Mouse (Mus musculus): ENCODE data around the gene Fcrla. TPM values are rescaled to one million over a fixed set of nuclear protein-coding genes. Genes with fewer than 3 reads are reported as not detected.

The Fcrla gene
- total RNA-seq, 1 experiment, result not detected

DNA sequence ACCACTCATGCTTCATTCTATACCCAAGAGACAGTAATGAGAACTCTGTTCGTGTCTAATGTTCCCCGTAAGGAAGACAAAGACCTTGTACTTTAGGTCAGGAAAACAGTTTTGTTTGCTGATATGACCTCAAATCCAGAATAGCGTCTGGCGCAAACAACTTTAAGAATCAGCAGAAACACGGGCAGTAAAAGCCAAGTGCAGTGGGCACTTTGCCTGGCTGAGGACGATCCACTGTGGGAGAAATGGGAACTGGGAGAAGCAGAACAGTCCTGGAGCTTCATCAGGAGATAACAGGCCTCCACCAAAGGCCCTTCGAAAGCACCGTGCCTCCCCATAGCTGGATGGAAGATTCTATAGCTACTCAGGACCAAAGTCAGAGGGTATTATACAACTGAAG, 46.8 kb upstream of the Fcrla start:
- Histone ChIP-seq H3K9ac (ENCODE audit: insufficient read depth, low read depth, low read length, poor library complexity, severe bottlenecking) (no peak overlapping the region), H3K4me3 (ENCODE audit: insufficient read depth in 1 of 2, low read depth in 1 of 2, low read length in 2 of 2, poor library complexity in 1 of 2, severe bottlenecking in 1 of 2) (no peak overlapping the region), H3K27ac (ENCODE audit: insufficient read depth, low read depth, low read length, poor library complexity, severe bottlenecking) (no peak overlapping the region), H3K9me3 (ENCODE audit: control insufficient read depth, insufficient read depth, low read depth, low read length) (no peaks in the 10 kb centered on the region), H3K36me3 (ENCODE audit: control insufficient read depth, insufficient read depth, low read length, poor library complexity, severe bottlenecking) (no peaks in the 10 kb centered on the region), H3K4me1 (ENCODE audit: control insufficient read depth in 2 of 2, insufficient read depth in 2 of 2, low read length in 2 of 2, poor library complexity in 1 of 2) (peaks cover 0 to 7% of the 10 kb centered on the region in 2 experiments; a peak in 1 of 4 replicates)
- DNase-seq (ENCODE audit: low read depth, low spot score), result no peak
- TF ChIP-seq ZC3H11A (IDR thresholded peaks at IDR 0.05; ENCODE audit: borderline replicate concordance, low read depth, low read length), result no peak
- no peak for TF ChIP-seq CHD2 (IDR thresholded peaks at IDR 0.05; ENCODE audit: low read depth, low read length)
- TF ChIP-seq HCFC1 (IDR thresholded peaks at IDR 0.05; ENCODE audit: borderline replicate concordance, insufficient read depth, low read length), result no peak
- no peak for TF ChIP-seq ZNF384 (IDR thresholded peaks at IDR 0.05; ENCODE audit: low read depth, low read length)
- no peak for TF ChIP-seq MAFK (IDR thresholded peaks at IDR 0.05; ENCODE audit: insufficient read depth, low read depth, low read length)
- in situ Hi-C loops (cut with MboI; ENCODE audit: low sequenced_read_pairs in 2 of 2, unreplicated experiment in 2 of 2), result no loop called here

DNA sequence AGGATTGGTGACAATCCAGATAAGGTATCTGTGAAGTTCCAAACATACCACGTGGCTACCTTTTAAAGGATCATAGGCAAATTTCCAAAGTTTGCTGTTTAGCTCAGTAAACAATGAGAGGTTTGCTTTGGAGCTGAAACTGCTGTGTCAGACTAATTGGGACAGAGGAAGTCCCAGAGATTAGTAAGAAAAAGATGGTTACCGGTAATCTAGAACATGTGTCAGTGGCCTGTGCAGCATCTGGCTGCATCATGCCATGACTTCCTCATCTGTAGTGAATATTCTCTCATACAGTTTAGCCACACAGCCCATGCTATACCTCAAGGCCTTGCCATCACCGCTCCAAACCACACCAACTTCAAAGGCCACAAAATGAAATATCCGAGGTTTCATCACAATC, 45.6 kb upstream of the Fcrla start:
- in situ Hi-C loops (cut with MboI; ENCODE audit: low sequenced_read_pairs in 2 of 2, unreplicated experiment in 2 of 2), result no loop called here
- no peak overlapping the region for H3K27ac ChIP-seq (ENCODE audit: insufficient read depth, low read depth, low read length, poor library complexity, severe bottlenecking)
- H3K9me3 ChIP-seq (ENCODE audit: control insufficient read depth, insufficient read depth, low read depth, low read length), result no peaks in the 10 kb centered on the region
- no peak for DNase-seq (ENCODE audit: low read depth, low spot score)
- TF ChIP-seq HCFC1 (IDR thresholded peaks at IDR 0.05; ENCODE audit: borderline replicate concordance, insufficient read depth, low read length) (no peak), MAFK (IDR thresholded peaks at IDR 0.05; ENCODE audit: insufficient read depth, low read depth, low read length) (no peak), ZNF384 (IDR thresholded peaks at IDR 0.05; ENCODE audit: low read depth, low read length) (no peak), CHD2 (IDR thresholded peaks at IDR 0.05; ENCODE audit: low read depth, low read length) (no peak), ZC3H11A (IDR thresholded peaks at IDR 0.05; ENCODE audit: borderline replicate concordance, low read depth, low read length) (no peak)
- H3K9ac ChIP-seq (ENCODE audit: insufficient read depth, low read depth, low read length, poor library complexity, severe bottlenecking), result no peak overlapping the region
- H3K4me3 ChIP-seq (ENCODE audit: insufficient read depth in 1 of 2, low read depth in 1 of 2, low read length in 2 of 2, poor library complexity in 1 of 2, severe bottlenecking in 1 of 2), result no peak overlapping the region
- H3K4me1 ChIP-seq (ENCODE audit: control insufficient read depth in 2 of 2, insufficient read depth in 2 of 2, low read length in 2 of 2, poor library complexity in 1 of 2), result peaks cover 0 to 5% of the 10 kb centered on the region in 2 experiments; a peak in 1 of 4 replicates
- no peaks in the 10 kb centered on the region for H3K36me3 ChIP-seq (ENCODE audit: control insufficient read depth, insufficient read depth, low read length, poor library complexity, severe bottlenecking)

DNA sequence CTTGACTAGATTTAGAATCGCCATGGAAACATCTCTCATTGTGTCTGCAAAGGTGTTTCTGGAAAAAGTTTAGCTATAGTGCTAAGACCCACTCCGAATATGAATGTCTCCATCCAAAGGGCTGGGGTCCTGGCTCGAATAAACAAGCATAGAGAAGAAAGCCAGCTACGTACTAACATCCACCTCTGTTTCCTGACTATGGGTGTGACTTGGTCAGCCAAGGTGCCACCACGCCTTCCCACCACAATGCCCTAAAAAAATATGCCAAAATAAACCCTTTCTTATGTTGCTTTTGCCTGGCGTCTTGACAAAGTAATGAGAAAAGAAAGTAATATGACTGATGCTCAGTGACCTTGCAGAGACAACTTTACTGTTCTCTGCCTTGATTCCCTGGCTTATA, 45.1 kb upstream of the Fcrla start:
- H3K9ac ChIP-seq (ENCODE audit: insufficient read depth, low read depth, low read length, poor library complexity, severe bottlenecking), result no peak overlapping the region
- H3K9me3 ChIP-seq (ENCODE audit: control insufficient read depth, insufficient read depth, low read depth, low read length), result no peaks in the 10 kb centered on the region
- in situ Hi-C loops (cut with MboI; ENCODE audit: low sequenced_read_pairs in 2 of 2, unreplicated experiment in 2 of 2), result no loop called here
- peaks cover 0 to 7% of the 10 kb centered on the region in 2 experiments; a peak in 1 of 4 replicates for H3K4me1 ChIP-seq (ENCODE audit: control insufficient read depth in 2 of 2, insufficient read depth in 2 of 2, low read length in 2 of 2, poor library complexity in 1 of 2)
- no peaks in the 10 kb centered on the region for H3K36me3 ChIP-seq (ENCODE audit: control insufficient read depth, insufficient read depth, low read length, poor library complexity, severe bottlenecking)
- DNase-seq (ENCODE audit: low read depth, low spot score), result no peak
- TF ChIP-seq ZNF384 (IDR thresholded peaks at IDR 0.05; ENCODE audit: low read depth, low read length), result no peak
- no peak overlapping the region for H3K27ac ChIP-seq (ENCODE audit: insufficient read depth, low read depth, low read length, poor library complexity, severe bottlenecking)
- H3K4me3 ChIP-seq (ENCODE audit: insufficient read depth in 1 of 2, low read depth in 1 of 2, low read length in 2 of 2, poor library complexity in 1 of 2, severe bottlenecking in 1 of 2), result no peak overlapping the region

DNA sequence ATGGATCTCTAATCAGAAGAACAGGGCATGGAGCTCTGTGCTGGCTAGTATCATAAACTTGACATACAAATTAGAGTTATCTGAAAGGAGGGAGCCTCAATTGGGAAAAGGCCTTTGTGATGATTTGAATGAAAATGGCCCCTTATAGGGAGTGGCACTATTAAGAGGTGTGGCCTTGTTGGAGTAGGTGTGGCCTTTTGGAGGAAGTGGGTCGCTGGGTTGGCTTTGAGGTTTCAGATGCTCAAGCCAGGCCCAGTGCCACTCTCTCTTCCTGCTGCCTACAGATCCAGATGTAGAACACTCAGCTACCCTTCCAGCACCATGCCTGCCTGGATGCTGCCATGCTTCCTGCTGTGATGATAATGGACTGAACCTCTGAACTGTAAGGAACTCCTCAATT, 41.2 kb upstream of the Fcrla start:
- H3K4me3 ChIP-seq (ENCODE audit: insufficient read depth in 1 of 2, low read depth in 1 of 2, low read length in 2 of 2, poor library complexity in 1 of 2, severe bottlenecking in 1 of 2), result no peak overlapping the region
- TF ChIP-seq ZNF384 (IDR thresholded peaks at IDR 0.05; ENCODE audit: low read depth, low read length) (no peak), HCFC1 (IDR thresholded peaks at IDR 0.05; ENCODE audit: borderline replicate concordance, insufficient read depth, low read length) (no peak), MAFK (IDR thresholded peaks at IDR 0.05; ENCODE audit: insufficient read depth, low read depth, low read length) (no peak), CHD2 (IDR thresholded peaks at IDR 0.05; ENCODE audit: low read depth, low read length) (no peak), ZC3H11A (IDR thresholded peaks at IDR 0.05; ENCODE audit: borderline replicate concordance, low read depth, low read length) (no peak)
- no peak overlapping the region; the same call in 1 of the 2 replicates for H3K27ac ChIP-seq (ENCODE audit: insufficient read depth, low read depth, low read length, poor library complexity, severe bottlenecking)
- H3K9me3 ChIP-seq (ENCODE audit: control insufficient read depth, insufficient read depth, low read depth, low read length), result no peaks in the 10 kb centered on the region
- H3K4me1 ChIP-seq (ENCODE audit: control insufficient read depth in 2 of 2, insufficient read depth in 2 of 2, low read length in 2 of 2, poor library complexity in 1 of 2), result peaks cover 0 to 6% of the 10 kb centered on the region in 2 experiments; a peak in 1 of 4 replicates
- no peaks in the 10 kb centered on the region for H3K36me3 ChIP-seq (ENCODE audit: control insufficient read depth, insufficient read depth, low read length, poor library complexity, severe bottlenecking)
- in situ Hi-C loops (cut with MboI; ENCODE audit: low sequenced_read_pairs in 2 of 2, unreplicated experiment in 2 of 2), result no loop called here
- H3K9ac ChIP-seq (ENCODE audit: insufficient read depth, low read depth, low read length, poor library complexity, severe bottlenecking), result no peak overlapping the region
- no peak for DNase-seq (ENCODE audit: low read depth, low spot score)

DNA sequence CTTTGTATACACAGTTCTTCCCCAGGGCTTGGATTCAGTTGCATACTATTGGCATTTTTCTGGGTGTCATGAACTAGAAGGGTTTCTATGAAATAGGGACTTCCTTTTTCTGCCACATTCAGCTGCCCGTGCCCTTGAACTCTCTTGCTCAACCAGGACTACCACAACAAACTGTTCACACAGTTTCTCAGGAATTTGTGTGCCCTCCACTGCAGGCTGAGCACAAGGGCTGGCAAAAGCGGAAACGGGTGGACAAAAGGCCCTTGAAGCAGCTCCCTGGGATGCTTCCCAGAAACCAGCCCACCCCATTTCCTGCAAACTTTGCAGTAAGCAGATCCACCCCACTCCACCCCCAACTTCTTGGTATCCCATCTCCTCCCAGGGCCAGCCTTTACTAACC, 40.2 kb upstream of the Fcrla start:
- Histone ChIP-seq H3K4me1 (ENCODE audit: control insufficient read depth in 2 of 2, insufficient read depth in 2 of 2, low read length in 2 of 2, poor library complexity in 1 of 2) (peaks cover 5 to 11% of the 10 kb centered on the region in 2 experiments; a peak in 2 of 4 replicates), H3K9me3 (ENCODE audit: control insufficient read depth, insufficient read depth, low read depth, low read length) (no peaks in the 10 kb centered on the region), H3K9ac (ENCODE audit: insufficient read depth, low read depth, low read length, poor library complexity, severe bottlenecking) (no peak overlapping the region), H3K27ac (ENCODE audit: insufficient read depth, low read depth, low read length, poor library complexity, severe bottlenecking) (peak overlapping the region; percentile 58; the same call in 1 of the 2 replicates), H3K4me3 (ENCODE audit: insufficient read depth in 1 of 2, low read depth in 1 of 2, low read length in 2 of 2, poor library complexity in 1 of 2, severe bottlenecking in 1 of 2) (no peak overlapping the region), H3K36me3 (ENCODE audit: control insufficient read depth, insufficient read depth, low read length, poor library complexity, severe bottlenecking) (no peaks in the 10 kb centered on the region)
- in situ Hi-C loops (cut with MboI; ENCODE audit: low sequenced_read_pairs in 2 of 2, unreplicated experiment in 2 of 2), result no loop called here
- TF ChIP-seq CHD2 (IDR thresholded peaks at IDR 0.05; ENCODE audit: low read depth, low read length), result no peak
- no peak for TF ChIP-seq ZC3H11A (IDR thresholded peaks at IDR 0.05; ENCODE audit: borderline replicate concordance, low read depth, low read length)
- no peak for TF ChIP-seq MAFK (IDR thresholded peaks at IDR 0.05; ENCODE audit: insufficient read depth, low read depth, low read length)
- no peak for TF ChIP-seq HCFC1 (IDR thresholded peaks at IDR 0.05; ENCODE audit: borderline replicate concordance, insufficient read depth, low read length)
- TF ChIP-seq ZNF384 (IDR thresholded peaks at IDR 0.05; ENCODE audit: low read depth, low read length), result no peak
- DNase-seq (ENCODE audit: low read depth, low spot score), result no peak

Data from ES-E14 (cell line).